Mouse (Mus musculus) neural tube, embryonic 11.5 days (tissue): ENCODE measurements around the gene Cdk9. TPM values are rescaled to one million over a fixed set of nuclear protein-coding genes. Genes with fewer than 3 reads are reported as not detected.
A peak's percentile ranks its signal among the peaks of the same experiment; 100 is the strongest.

ENCODE experiments used
- ATAC-seq: fragments of 200-750 bp; cut with Nextera tagmentation; 2 replicates; pipeline ENCODE4 v1.8.0; 2017; ENCODE audit warnings: moderate number of reproducible peaks, mild to moderate bottlenecking, moderate TSS enrichment, moderate library complexity; ENCODE audit not compliant: insufficient read depth, low FRiP score, low TSS enrichment
- DNase-seq: peaks from one replicate; pipeline ENCODE4 v3.0.0-alpha.2; 2015; ENCODE audit warnings: low spot score
- H3K27ac ChIP-seq: fragments of 300-500 bp; sonication (generic); 2 replicates; pipeline ENCODE4 v1.5.1; 2014; ENCODE audit warnings: low read depth, mild to moderate bottlenecking, low read length
- H3K27me3 ChIP-seq: fragments of 300-500 bp; sonication (generic); 2 replicates; pipeline ENCODE4 v1.6.1; 2014; ENCODE audit warnings: mild to moderate bottlenecking, low read length, mixed read lengths; ENCODE audit not compliant: control insufficient read depth, insufficient read depth
- H3K36me3 ChIP-seq: fragments of 300-500 bp; sonication (generic); 2 replicates; pipeline ENCODE4 v1.6.1; 2014; ENCODE audit warnings: mild to moderate bottlenecking, low read length, moderate library complexity, mixed read lengths; ENCODE audit not compliant: control insufficient read depth, insufficient read depth
- H3K4me1 ChIP-seq: fragments of 300-500 bp; sonication (generic); 2 replicates; pipeline ENCODE4 v1.6.1; 2014; ENCODE audit warnings: low read length, mixed read lengths; ENCODE audit not compliant: control insufficient read depth, insufficient read depth
- H3K4me2 ChIP-seq: fragments of 300-500 bp; sonication (generic); 2 replicates; pipeline ENCODE4 v1.6.1; 2014; ENCODE audit warnings: low read depth, mild to moderate bottlenecking, moderate library complexity
- H3K4me3 ChIP-seq: fragments of 300-500 bp; sonication (generic); 2 replicates; pipeline ENCODE4 v1.5.1; 2014; ENCODE audit warnings: low read depth, low read length
- H3K9ac ChIP-seq: fragments of 300-500 bp; sonication (generic); 2 replicates; pipeline ENCODE4 v1.6.1; 2014; ENCODE audit warnings: mild to moderate bottlenecking, low read length
- H3K9me3 ChIP-seq: fragments of 300-500 bp; sonication (generic); 2 replicates; pipeline ENCODE4 v1.6.1; 2016; ENCODE audit warnings: low read length; ENCODE audit not compliant: control insufficient read depth
- whole genome bisulfite sequencing: fragments of 180-500 bp; shearing (Covaris S2); extraction: QIAGEN DNeasy Blood & Tissue Kit; methylation state at CpG from one replicate; pipeline ENCODE4 v1.1.7; 2014; 5-methylcytosine and 5-hydroxymethylcytosine counted together
- polyA plus RNA-seq: library from polyadenylated mRNA; unstranded; fragments of >200 nt; fragmentation: Nextera tagmentation; extraction: Ambion mirVana; gene quantifications from 2 replicates; pipeline ENCODE4 v1.2.1, GENCODE M21; 2014

Gene Cdk9
- polyA plus RNA-seq, 1 experiment from 2014 or later = 84.6 TPM

- Histone ChIP-seq H3K27me3 (no peaks in the 10 kb centered on the region), H3K27ac (no peak overlapping the region), H3K4me2 (peak overlapping the region; percentile 2; the same call in 1 of the 2 replicates), H3K9ac (no peak overlapping the region), H3K9me3 (no peaks in the 10 kb centered on the region), H3K36me3 (no peaks in the 10 kb centered on the region), H3K4me3 (0 out of 2 replicates have a peak overlapping the region, but pooled peaks have one; percentile 0), H3K4me1 (peaks cover 6% of the 10 kb centered on the region; the same call in 1 of the 2 replicates)
- WGBS = 50% methylated on average over 7 of the region's 7 CpGs
- no peak for ATAC-seq
- no peak for DNase-seq
Measured at GRCm38 (mm10) chr2:32728463-32728862, 15.6 kb upstream of the Cdk9 start.

- peak overlapping the region; percentile 47; the same call in 1 of the 2 replicates for H3K9ac ChIP-seq
- no peaks in the 10 kb centered on the region for H3K27me3 ChIP-seq
- peak overlapping the region; percentile 42 for H3K4me2 ChIP-seq
- H3K36me3 ChIP-seq = no peaks in the 10 kb centered on the region
- no peaks in the 10 kb centered on the region for H3K9me3 ChIP-seq
- peak; percentile 93 for ATAC-seq
- peaks cover 3% of the 10 kb centered on the region; the same call in 1 of the 2 replicates for H3K4me1 ChIP-seq
- peak; percentile 93 for DNase-seq
- no peak overlapping the region; the same call in 1 of the 2 replicates for H3K4me3 ChIP-seq
- WGBS = 2% methylated on average over 16 of the region's 16 CpGs
- no peak overlapping the region for H3K27ac ChIP-seq
Measured at GRCm38 (mm10) chr2:32727435-32727834, 14.6 kb upstream of the Cdk9 start.

DNA sequence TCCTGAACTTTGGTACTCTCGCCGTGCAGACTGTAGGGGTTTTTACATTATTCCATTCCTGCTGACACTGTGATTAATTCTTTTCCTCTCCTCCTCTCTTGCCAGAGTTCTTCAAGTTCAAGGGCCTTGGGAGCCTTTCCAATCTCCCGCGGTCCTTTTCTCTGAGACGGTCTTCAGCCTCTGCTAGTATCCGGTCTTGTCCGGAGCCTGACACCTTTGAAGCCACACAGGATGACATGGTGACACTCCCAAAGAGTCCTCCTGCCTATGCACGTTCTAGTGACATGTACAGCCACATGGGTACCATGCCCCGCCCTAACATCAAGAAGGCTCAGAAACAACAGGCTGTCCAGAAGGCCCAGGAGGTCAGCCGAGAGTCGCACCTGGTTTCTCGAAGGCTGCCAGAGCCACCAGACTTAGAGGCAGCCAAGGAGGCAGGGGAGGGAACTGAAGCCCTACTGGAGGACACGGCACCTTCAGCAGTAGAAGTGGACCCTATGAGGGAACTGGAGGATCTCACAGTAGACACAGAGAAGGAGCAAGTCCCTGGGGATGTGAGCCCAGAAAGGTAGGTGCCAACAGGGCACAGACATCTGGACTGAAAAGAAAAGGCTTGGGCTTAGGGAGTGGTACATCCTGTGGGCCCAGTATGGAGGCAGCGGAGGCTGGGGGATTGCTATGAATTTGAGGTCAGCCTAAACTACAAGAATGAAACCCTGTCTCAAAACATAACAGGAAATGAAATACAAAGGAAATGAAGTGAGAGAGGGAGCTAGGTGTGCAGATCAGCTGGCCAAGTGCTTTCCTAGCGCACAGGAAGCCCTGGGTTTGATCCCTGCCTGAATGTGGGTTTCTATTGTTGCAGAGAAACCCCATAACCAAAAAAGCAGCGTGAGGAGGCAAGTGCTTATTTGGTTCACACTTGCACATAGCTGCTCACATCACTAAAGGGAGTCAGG is 12.2 kb upstream of the Cdk9 start:
- no peak for DNase-seq
- Histone ChIP-seq H3K9ac (no peak overlapping the region), H3K36me3 (no peaks in the 10 kb centered on the region), H3K27ac (no peak overlapping the region), H3K4me3 (no peak overlapping the region), H3K4me1 (peaks cover 6% of the 10 kb centered on the region), H3K27me3 (no peaks in the 10 kb centered on the region), H3K9me3 (no peaks in the 10 kb centered on the region), H3K4me2 (no peak overlapping the region)
- no peak for ATAC-seq
- WGBS = 84% methylated on average over 16 of the region's 16 CpGs

GRCm38 (mm10) chr2:32724149-32724548 is 11.3 kb upstream of the Cdk9 start:
- H3K4me3 ChIP-seq = no peak overlapping the region
- no peak overlapping the region for H3K27ac ChIP-seq
- no peak for ATAC-seq
- WGBS = 86% methylated on average over 4 of the region's 4 CpGs
- H3K36me3 ChIP-seq = no peaks in the 10 kb centered on the region
- H3K4me2 ChIP-seq = no peak overlapping the region
- no peaks in the 10 kb centered on the region for H3K27me3 ChIP-seq
- H3K9me3 ChIP-seq = no peaks in the 10 kb centered on the region
- peaks cover 6% of the 10 kb centered on the region for H3K4me1 ChIP-seq
- no peak overlapping the region for H3K9ac ChIP-seq
- no peak for DNase-seq

- Histone ChIP-seq H3K9ac (no peak overlapping the region), H3K4me2 (no peak overlapping the region), H3K4me1 (peaks cover 5% of the 10 kb centered on the region), H3K27me3 (no peaks in the 10 kb centered on the region), H3K27ac (no peak overlapping the region), H3K9me3 (no peaks in the 10 kb centered on the region), H3K36me3 (no peaks in the 10 kb centered on the region), H3K4me3 (no peak overlapping the region)
- WGBS = 84% methylated on average over 3 of the region's 3 CpGs
- ATAC-seq (no peak), DNase-seq (no peak)
Measured at GRCm38 (mm10) chr2:32722581-32722980, 9.7 kb upstream of the Cdk9 start.

DNA sequence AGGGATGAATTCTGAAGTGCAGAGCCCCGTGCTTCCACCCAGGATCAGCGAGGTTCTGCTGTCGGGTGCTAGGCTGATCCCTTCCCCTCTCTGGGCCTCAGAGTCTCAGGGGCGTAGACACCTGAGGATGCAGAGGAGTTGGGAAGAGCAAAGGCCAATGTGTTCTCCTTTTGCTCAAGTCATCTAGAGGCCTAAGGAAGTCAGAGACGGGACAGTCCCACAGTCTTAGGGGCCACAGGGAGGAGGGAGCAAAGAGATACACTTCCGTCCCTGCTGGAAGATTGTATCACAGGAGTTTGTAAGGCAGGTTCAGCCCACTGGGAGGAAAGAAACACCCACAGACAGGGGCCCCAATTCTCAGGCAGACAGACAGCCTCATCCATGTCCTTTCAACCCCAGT is 9.2 kb upstream of the Cdk9 start:
- no peak overlapping the region for H3K4me3 ChIP-seq
- H3K36me3 ChIP-seq = no peaks in the 10 kb centered on the region
- 65% methylated on average over 6 of the region's 6 CpGs for WGBS
- no peak overlapping the region for H3K9ac ChIP-seq
- DNase-seq (no peak), ATAC-seq (no peak)
- no peaks in the 10 kb centered on the region for H3K9me3 ChIP-seq
- H3K27ac ChIP-seq = no peak overlapping the region
- no peak overlapping the region for H3K4me2 ChIP-seq
- H3K27me3 ChIP-seq = no peaks in the 10 kb centered on the region
- peaks cover 4% of the 10 kb centered on the region for H3K4me1 ChIP-seq

GRCm38 (mm10) chr2:32720681-32721229 is 7.9 kb upstream of the Cdk9 start, which contains the start of gene Sh2d3c:
TSS of gene Sh2d3c (plus strand) at chr2:32721055.
- ATAC-seq (no peak), DNase-seq (no peak)
- no peak within 1 kb of the TSS for H3K4me2 ChIP-seq
- H3K27me3 ChIP-seq = no peaks in the 10 kb centered on the region
- H3K9ac ChIP-seq = 0 out of 2 replicates have a peak within 1 kb of the TSS, but pooled peaks have one; percentile 26
- no peak within 1 kb of the TSS for H3K27ac ChIP-seq
- H3K4me1 ChIP-seq = peaks cover 4% of the 10 kb centered on the region
- no peak within 1 kb of the TSS for H3K4me3 ChIP-seq
- no peaks in the 10 kb centered on the region for H3K9me3 ChIP-seq
- no peaks in the 10 kb centered on the region for H3K36me3 ChIP-seq
- WGBS = 62% methylated on average over 8 of the region's 8 CpGs

- DNase-seq = no peak
- H3K4me2 ChIP-seq = no peak overlapping the region
- H3K27me3 ChIP-seq = no peaks in the 10 kb centered on the region
- no peaks in the 10 kb centered on the region for H3K9me3 ChIP-seq
- ATAC-seq = no peak
- H3K27ac ChIP-seq = no peak overlapping the region
- WGBS = 98% methylated on average over 3 of the region's 3 CpGs
- no peak overlapping the region for H3K9ac ChIP-seq
- H3K4me1 ChIP-seq = peaks cover 4% of the 10 kb centered on the region
- H3K4me3 ChIP-seq = no peak overlapping the region
- no peaks in the 10 kb centered on the region for H3K36me3 ChIP-seq
Measured at GRCm38 (mm10) chr2:32720053-32720452, 7.2 kb upstream of the Cdk9 start.
